Mouse (Mus musculus): ENCODE data around the gene Gfra1.

Gene Gfra1

DNA sequence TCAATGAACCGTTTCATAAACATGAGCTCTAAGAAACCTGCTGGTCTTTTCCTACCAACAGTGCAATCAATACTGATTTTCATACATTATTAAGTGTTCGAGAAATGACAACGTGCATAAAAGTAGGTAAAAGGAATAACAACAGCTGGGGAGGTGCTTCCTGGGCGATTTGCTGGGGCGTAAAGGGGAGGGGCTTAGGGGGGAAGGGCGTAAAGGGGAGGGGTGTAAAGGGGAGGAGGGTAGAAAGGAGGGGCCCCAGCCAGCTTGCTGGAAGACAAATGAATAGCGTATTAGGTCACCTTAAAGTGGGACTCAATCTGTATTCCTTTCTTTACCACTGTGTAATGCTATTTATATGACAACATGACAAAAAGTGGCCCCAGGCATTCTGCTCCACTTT is 13.9 kb downstream of the Gfra1 start:
- DNase-seq (ENCODE audit: low spot score in 2 of 2), result no peak

DNA sequence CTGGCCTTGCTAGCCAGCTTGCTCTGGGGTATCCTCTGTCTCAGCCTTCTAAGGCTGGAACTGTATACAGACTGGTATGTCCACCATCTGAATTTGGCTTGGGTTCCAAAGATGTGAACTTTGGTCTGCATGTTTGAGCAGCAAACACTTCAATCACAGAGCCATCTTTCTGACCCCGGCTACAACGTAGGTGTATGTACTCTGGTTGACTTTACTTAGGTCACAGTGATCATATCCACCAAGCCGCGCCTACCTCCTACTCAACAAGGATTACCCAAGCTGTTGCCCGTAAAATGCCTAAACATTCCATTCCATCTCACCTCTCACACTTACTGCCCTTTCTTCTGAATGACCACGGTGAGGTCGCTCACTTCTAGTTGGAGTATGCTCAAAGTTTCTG is 14.5 kb downstream of the Gfra1 start:
- DNase-seq (ENCODE audit: low spot score in 2 of 2), result no peak

DNA sequence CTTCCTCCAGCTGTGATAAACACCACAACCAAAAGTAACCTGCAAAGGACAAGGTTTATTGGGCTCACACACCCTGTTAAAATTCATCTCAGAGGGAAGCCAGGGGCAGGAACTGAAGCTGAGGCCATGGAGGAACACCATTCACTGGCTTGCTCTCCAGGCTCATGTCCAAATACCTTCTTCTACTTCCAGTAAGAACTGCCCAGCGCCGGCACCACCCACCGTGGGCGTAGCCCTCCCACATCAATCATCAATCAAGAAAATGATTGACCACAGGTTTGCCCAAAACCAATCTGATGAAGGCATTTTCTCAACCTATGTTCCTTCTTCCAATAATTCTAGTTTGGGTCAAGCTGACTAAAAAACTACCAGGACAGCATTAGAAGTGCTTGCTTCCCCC is 16.9 kb downstream of the Gfra1 start:
- DNase-seq (ENCODE audit: low spot score in 2 of 2), result no peak

DNA sequence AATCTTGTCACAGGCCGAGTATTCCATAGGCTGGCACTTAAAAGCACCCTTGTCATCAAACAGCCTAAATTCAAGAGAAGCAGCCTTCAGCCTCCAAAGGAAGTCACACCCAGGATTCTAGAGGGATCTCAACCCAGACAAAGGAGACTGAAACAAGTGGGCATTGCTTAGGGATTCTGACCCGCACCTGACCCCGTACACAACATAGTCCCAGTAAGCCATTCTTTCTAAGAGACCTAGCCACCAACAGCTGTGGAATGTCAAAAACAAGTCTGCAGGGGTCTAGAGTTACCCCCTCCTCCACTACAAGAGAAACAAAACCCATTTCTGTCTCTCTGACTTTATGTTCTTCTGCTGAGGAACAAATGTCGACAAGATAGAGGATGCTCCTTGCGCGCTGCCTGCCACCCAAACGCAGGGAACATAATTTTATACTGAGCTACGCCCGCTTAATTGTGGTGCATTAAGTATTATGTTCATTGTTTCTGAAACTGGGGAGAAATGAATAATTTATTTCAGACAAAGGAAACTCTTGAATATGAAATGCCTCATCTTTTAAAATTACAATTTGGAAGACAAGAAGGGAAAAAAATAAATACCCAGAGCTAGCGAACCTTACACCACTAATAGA is 18.2 kb downstream of the Gfra1 start:
- DNase-seq (ENCODE audit: low spot score in 2 of 2), result no peak

- no peak for DNase-seq (ENCODE audit: low spot score in 2 of 2)
Measured at GRCm38 (mm10) chr19:58436874-58437273, 18.8 kb downstream of the Gfra1 start.

GRCm38 (mm10) chr19:58435877-58436276 is 19.8 kb downstream of the Gfra1 start:
- no peak for DNase-seq (ENCODE audit: low spot score in 2 of 2)

DNA sequence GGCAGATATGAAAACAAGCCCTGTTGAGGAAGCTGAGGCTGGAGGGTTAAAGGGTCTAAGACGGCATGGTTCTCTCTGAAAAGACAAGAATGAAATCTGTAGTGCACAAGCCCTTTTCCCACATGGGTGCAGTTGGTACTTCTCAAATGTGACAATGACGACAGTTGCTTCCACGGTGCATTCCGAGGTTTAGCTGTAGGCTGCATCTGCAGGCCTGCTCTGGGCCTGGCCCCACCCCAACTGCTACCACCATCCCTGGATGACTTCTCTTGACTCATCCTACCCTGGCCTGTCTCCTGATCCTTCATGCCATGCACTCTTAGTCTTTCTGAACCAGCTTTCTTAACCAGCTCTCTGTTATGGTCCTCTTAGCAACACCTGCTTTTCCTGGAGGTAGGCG is 22.9 kb downstream of the Gfra1 start:
- DNase-seq (ENCODE audit: low spot score in 2 of 2), result no peak

DNA sequence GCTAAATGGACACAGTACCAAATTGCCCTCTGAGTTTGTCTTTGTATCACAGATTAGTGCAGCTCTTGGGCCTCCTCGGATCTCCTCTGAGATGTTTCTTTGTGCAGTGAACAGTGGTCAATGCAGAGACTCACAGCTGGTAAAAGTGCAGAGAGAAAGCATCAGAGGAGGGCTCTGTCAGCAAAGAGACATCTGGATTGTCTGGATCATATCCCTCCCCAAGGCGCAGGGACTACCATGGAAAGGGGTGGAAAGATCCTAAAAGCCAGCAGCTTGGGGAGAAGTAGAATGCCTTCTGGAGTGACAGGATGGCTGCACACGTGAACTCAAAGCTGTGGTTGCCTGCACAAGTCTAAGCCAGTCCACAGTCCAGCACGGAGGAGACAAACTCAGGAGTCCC is 27.2 kb downstream of the Gfra1 start:
- no peak for DNase-seq (ENCODE audit: low spot score in 2 of 2)

DNA sequence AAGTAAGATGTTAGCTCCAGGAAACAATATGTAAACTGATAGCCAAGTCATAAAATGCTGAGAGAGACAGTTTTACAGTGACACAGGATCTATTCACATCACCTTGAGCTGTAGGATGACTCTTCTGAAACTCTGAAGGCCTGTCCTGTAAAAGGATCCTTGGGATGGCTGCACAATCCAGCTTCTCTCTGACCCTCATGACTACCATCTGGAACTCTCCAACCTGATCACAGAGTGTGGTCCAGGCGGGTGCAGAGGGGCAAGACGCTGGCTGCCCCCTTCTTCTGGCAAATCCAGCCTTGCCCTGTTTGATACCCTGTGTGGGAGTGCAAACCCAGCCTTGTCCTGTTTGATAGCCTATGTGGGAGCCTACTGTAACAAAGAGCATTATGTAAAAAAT is 28.4 kb downstream of the Gfra1 start:
- no peak for DNase-seq (ENCODE audit: low spot score in 2 of 2)

DNA sequence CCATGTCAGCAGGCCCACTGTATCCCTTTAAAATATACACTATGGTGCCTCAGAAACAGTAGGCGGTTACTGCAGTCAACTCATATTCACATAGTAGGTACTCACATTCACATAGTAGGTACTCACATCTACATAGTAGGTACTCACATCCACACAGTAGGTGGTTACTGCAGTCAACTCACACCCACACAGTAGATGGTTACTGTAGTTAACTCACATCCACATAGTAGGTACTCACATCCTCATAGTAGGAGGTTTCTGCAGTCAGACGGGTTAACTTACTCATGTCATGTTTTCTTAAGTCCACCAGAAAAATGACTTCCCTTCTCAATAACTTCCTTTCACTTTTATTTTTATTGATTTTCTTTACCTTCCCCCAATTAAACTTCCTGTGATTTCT is 30.8 kb downstream of the Gfra1 start:
- DNase-seq (ENCODE audit: low spot score in 2 of 2), result no peak

DNA sequence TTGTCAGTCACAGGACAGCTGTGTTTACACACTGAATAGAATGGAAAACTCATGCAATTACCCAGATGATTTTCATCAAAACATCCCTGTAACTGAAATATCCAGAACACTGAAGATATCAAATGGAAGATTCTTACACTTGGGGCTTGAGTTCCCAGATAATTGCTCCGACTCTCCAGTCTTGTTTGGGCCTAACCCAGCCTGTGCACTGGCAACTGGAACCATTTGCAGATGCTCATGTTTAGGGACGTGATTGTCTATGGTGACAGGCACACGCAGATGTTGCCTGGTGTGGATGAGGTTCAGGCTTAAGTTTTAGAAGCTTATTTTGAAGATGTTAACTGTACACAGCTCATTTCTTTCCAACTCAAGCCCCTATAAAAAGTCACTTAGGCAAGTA is 31.5 kb downstream of the Gfra1 start:
- DNase-seq (ENCODE audit: low spot score in 2 of 2), result no peak

- no peak for DNase-seq (ENCODE audit: low spot score in 2 of 2)
Measured at GRCm38 (mm10) chr19:58422916-58423493, 32.7 kb downstream of the Gfra1 start.

DNA sequence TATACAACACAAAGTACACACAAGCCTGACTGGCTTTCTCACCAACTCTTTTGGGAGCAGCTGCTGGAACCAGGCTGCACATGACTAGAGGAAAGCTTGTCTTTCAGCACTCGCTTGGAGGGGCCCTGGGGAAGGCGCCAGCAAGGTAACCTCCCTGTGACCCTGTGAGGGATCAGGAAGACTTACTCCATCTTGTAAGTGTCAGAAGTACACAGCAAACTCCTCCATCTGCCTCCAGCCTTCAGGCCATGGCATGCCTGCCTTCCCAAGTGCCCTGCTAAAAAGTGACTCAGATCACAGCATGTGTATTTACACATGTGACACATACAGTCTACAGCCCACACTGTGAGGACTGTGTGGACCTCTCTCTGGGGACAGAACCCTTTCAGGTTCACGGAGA is 36.0 kb downstream of the Gfra1 start:
- DNase-seq (ENCODE audit: low spot score in 2 of 2), result no peak

GRCm38 (mm10) chr19:58419278-58419677 is 36.4 kb downstream of the Gfra1 start:
- DNase-seq (ENCODE audit: low spot score in 2 of 2), result no peak

GRCm38 (mm10) chr19:58415173-58415572 is 40.5 kb downstream of the Gfra1 start:
- DNase-seq (ENCODE audit: low spot score in 2 of 2), result no peak

DNA sequence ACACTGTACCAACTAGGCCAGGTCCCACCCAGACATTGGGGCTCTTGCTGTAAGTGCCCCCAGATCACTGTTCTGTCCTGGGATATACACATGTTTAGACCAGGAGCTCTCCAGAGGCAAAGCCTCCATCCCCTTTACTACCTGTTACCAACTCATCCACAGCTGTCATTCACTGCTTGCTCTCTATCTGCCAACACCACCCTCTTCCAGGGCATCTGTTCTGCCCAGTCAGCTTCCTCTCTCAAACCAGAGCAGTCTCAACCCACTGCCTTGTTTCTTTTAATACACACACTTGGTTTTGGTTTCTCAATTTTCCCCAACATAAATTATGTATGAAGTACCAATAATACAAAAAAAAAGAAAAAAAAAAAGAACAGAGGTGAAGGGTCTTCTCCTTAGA is 41.0 kb downstream of the Gfra1 start:
- no peak for DNase-seq (ENCODE audit: low spot score in 2 of 2)

DNA sequence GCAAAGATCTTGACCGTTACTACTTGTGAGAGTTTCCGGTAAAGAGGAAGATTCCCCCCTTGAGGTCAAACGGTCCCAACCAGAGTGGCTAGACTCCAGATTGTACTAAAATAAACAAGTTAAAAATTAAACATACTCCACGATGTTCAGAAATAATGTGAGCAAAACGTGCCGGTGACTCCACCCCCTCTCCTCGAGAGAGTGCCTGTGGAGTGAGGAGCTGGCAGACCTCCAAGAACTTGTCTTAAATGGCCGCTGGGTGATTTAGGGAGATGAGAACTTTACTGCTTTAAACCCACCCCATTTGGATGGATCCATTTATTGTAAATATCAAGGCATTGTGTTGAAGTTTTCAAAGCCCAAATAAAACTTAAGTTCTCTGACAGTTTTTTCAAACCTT is 42.4 kb downstream of the Gfra1 start:
- no peak for DNase-seq (ENCODE audit: low spot score in 2 of 2)

DNA sequence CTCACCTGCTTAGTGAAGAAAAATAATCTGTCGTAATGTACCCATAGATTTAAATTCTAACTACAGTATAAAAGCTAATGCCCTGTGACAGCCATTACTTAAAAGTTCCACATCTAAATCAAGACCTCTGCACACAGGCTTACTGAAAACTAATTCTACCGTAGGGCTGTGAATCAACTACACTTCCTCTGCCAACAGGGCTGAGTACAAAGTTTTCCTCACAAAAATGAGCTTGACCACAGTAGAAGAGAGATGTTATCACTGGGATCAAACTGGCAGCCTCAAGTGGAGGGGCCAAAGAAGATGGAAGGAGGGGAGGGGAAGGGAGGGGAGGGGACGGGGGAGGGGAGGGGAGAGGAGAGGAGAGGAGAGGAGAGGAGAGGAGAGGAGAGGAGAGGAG is 42.9 kb downstream of the Gfra1 start:
- DNase-seq (ENCODE audit: low spot score in 2 of 2), result no peak

GRCm38 (mm10) chr19:58406726-58407125 is 49.0 kb downstream of the Gfra1 start:
- DNase-seq (ENCODE audit: low spot score in 2 of 2), result no peak

DNA sequence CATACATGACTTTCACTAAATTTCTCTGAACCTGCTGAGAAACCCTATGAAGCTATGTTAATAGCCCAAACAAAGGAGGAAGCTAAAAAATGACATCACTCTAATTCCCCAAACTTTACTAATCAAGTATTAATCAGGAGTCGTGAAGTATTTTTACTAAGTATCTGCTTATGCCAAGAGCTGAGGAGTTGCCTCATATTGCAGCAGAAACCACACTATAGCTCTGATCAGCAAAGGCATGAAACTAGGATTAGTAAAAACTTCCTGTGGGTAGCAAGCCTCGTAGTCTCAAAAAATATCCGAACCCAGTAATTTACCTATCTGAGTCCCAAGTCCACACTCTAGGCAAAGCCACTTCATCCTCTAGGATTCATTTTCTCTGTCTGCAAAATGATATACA is 55.5 kb downstream of the Gfra1 start:
- no peak for DNase-seq (ENCODE audit: low spot score in 2 of 2)

DNA sequence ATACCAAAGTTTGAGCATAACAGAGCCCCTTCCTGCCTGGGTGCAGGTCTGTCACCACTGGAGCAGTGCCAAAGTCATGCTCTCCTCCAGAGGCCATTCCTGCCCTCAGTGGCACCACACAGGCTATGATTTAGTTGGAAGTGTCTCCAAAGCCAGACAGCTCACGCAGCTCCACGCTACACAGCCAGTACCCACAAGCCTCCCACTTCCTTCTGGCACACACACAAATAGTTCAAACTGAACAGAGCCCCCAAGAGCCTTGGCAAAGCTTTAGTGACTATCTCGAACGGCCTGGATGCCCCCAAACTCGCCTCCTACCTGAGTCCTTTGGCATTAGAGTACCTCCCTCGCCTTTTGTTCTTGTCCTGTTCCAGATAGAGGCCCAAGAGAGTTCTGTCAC is 56.5 kb downstream of the Gfra1 start:
- no peak for DNase-seq (ENCODE audit: low spot score in 2 of 2)

DNA sequence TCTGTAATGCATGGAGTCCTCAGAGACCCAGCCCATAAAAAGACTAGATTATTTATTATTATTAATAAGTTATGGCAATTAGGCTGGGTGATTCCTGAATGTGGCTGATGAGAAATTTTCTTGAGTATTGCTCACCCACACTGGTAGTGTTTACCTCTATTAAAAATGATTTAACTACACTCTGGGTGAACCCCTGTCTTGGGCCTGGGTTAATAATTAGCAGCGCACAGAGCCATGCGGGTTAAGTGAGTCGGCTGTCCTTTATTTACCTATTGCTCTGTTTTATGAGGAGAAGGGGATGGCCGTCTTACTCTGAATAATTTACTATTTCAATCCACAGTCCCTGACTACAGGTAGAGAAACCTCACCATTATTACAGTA is 59.1 kb downstream of the Gfra1 start:
- DNase-seq (ENCODE audit: low spot score in 2 of 2), result no peak

- DNase-seq (ENCODE audit: low spot score in 2 of 2), result no peak
Measured at GRCm38 (mm10) chr19:58395785-58396603, 59.7 kb downstream of the Gfra1 start.
